Mouse (Mus musculus) megakaryocyte progenitor cell, adult 5-6 weeks (primary cell): Measurements from ENCODE around the gene Tnni2. TPM values are rescaled to one million over a fixed set of nuclear protein-coding genes. Genes with fewer than 3 reads are reported as not detected.
A peak's percentile ranks its signal among the peaks of the same experiment; 100 is the strongest.

ENCODE experiments used
- ATAC-seq: replicated peaks from 2 replicates; pipeline ENCODE4 v1.8.0; 2016; ENCODE audit warnings: mild to moderate bottlenecking, moderate TSS enrichment, inconsistent platforms; ENCODE audit not compliant: poor library complexity
- total RNA-seq, 2 experiments: library from RNA; stranded (forward) in 1 of 2; stranded (reverse) in 1 of 2; fragments of 157-497, 149-512 nt in 1 of 2; fragments of 200-1000 nt in 1 of 2; gene quantifications; 2 replicates each; pipeline versions ENCODE4 v1.2.3 to v1.2.4; 2015 to 2017

The Tnni2 gene
- total RNA-seq, 2 experiments from 2014 or later, result 2.4 to 6.0 TPM

- ATAC-seq, result no peak
Observed at GRCm38 (mm10) chr7:142458676-142459298, 17.2 kb downstream of the Tnni2 start.

- no peak for ATAC-seq
Observed at GRCm38 (mm10) chr7:142459299-142459691, 17.7 kb downstream of the Tnni2 start.

DNA sequence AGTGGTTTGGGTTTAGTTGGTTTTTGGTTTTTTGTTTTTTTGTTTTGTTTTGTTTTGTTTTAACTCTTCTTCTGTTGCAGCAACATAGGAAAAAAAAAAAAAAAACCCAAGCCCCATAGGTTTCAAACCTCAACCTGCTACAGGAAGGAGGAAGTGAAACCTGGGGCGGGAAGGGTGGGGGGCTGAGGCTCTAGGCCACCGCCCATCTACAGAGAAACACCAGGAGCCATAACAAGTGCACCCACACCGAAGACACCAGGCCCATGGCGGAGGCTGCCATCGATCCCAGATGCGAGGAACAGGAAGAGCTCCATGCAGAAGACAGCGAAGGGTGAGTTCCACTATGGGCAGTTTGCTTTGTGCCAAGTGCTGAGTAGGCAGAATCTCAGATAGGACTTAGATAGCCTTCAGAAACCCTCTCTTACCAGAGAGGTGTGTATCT lies 19.0 kb downstream of the Tnni2 start, which contains the start of gene Lsp1:
Gene Lsp1, plus strand, starts transcription at position 174 of the 442 bp plus-strand sequence.
- peak; percentile 40 for ATAC-seq

DNA sequence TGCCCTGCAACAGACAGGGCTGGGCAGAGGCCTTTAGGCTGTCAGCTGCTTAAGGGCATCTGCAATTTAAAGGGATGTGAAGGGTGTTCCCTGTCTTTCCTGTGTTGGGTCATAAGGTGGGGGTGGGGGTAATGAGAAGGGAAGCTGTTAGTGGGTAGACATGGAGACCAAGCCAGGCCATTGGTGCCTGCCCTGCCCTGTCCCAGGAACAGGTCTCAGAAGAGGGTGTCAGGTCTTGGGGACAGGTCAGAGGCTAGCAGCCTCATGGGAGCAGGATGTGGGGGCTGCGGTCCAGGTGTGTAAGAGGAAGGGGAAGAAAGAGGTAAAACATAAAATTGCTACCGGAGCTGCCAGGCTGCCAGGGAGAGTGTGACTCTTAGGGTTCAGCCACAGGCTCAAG lies 19.8 kb downstream of the Tnni2 start:
- peak; percentile 33 for ATAC-seq

- ATAC-seq, result no peak
Observed at GRCm38 (mm10) chr7:142462190-142462589, 20.6 kb downstream of the Tnni2 start.

- ATAC-seq, result peak; percentile 32
Observed at GRCm38 (mm10) chr7:142462594-142463078, 21.0 kb downstream of the Tnni2 start.

DNA sequence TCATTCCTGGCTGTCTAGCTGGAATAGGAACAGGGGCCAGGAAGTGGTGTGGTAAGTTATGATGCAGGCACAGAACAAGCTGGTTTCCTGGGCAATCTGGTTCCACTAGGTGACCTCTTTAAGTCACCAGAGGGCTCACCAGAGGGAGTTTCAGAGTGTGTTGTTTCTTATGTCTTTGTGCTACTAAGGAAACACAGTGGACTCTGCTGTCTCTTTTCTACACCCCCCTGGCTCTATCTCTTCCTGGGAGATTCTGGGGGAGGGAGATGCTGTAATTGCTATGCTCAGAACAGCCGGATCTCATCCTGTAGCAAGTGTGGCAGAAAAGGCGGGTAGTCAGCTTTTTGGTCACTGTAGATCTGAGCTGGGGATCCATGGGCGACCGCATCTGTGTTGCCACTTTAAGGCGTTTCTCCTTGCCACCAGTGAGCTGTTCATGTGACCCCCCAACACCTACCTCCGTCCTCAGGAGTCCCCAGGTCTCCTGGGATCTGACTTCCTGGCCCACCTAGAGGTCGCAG lies 28.6 kb downstream of the Tnni2 start:
- 0 out of 2 replicates have a peak, but pooled peaks have one; percentile 26 for ATAC-seq

GRCm38 (mm10) chr7:142470808-142471413 lies 29.3 kb downstream of the Tnni2 start:
- peak; percentile 32; the same call in 1 of the 2 replicates for ATAC-seq

GRCm38 (mm10) chr7:142471414-142471861 lies 29.8 kb downstream of the Tnni2 start:
- no peak for ATAC-seq

DNA sequence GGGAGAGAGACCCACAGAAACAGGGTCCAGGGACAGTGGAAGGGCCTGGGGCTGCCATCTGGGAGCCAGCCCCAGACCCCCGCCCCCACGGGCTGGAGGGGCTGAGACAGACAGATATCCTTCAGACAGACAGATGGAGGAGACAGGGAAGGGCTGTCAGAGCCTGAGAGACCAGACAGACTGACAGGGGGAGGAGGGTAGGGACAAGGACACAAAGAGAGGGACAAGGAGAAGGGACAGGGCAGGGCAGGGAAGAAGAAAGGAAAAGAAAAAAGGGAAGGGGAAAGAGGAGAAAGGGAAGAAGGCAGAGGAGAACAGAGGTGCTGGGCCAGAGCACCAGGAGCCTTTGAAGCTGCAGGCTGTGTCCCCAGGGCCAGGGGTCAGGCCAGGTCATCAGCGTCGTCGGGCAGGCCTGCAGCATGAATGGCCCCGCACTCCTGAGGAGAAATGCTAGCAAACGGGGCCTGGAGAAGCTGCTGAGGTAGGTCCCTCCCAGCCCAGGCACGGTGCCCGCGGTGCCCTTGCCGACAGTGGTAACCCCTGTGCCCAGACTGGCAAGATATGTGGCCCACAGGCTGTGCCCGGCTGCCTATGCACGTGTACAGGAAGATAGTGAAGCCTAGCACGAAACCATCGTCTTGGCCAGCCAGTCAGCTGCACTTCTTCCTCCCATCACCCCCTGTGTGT lies 30.4 kb downstream of the Tnni2 start:
- peak; percentile 40; the same call in 1 of the 2 replicates for ATAC-seq

GRCm38 (mm10) chr7:142472936-142473335 lies 31.3 kb downstream of the Tnni2 start:
- no peak for ATAC-seq

DNA sequence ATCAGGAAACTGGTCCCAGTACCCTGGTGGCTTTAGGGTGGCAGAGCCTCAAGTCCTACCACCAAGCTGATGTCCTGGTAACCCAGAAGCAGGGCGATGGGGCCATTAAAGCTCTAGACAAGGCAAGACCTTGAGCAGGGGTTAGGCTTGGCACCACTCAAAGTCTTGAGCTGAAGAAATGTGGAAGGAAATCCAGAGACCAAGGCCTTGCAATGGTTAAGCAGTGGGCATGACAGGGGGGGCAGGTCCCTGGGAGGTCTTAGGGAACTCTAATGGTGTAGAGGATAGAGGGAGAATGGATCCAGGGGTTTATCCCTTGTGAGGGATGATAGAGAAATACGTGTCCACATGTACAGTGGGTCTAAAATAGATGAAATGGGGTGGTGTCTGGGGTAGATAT lies 31.9 kb downstream of the Tnni2 start:
- no peak for ATAC-seq

DNA sequence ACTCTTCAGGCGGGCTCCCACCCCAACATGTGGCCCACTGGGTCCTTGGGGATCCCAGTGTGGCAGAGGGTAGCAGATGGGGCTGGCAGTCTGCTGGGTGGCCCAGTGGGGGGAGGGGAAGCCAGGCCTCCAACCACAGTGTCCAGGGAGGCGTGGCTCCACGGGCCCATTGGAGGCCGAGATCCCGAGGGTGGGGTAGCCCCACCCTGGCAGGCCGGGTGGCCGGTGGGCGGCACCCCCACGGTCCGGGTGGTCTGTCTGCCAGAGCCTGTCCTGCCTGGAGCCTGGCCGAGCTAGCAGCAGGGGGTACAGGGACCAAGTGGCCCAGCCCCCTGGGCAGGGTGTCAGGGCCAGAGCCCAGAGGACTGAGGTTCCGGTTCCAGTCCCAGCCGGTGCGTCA lies 33.2 kb downstream of the Tnni2 start:
- ATAC-seq, result no peak

GRCm38 (mm10) chr7:142475641-142476040 lies 34.0 kb downstream of the Tnni2 start:
- no peak for ATAC-seq

- ATAC-seq, result no peak
Observed at GRCm38 (mm10) chr7:142476271-142476670, 34.7 kb downstream of the Tnni2 start.

- no peak for ATAC-seq
Observed at GRCm38 (mm10) chr7:142476795-142477452, 35.3 kb downstream of the Tnni2 start.

DNA sequence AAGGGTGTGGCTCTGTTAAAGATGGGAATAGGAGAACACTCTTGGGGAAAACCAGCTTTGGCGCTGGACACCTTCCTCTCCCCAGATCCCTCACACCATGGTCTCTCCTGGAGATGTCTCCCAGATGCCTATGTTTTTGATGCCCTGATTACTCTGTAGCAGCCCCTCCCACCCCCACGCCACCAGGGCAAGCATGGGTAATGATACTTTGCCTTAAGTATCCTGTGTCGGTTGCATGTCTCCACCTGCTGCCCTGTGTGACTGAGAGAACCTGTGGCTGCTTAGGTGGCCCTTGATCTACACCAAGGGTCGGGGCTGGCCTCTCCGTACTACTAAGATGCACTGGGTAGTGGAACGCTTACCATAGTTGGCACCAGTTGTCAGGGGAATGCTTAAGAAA lies 36.4 kb downstream of the Tnni2 start:
- ATAC-seq, result no peak

- ATAC-seq, result no peak
Observed at GRCm38 (mm10) chr7:142478574-142478973, 37.0 kb downstream of the Tnni2 start.

DNA sequence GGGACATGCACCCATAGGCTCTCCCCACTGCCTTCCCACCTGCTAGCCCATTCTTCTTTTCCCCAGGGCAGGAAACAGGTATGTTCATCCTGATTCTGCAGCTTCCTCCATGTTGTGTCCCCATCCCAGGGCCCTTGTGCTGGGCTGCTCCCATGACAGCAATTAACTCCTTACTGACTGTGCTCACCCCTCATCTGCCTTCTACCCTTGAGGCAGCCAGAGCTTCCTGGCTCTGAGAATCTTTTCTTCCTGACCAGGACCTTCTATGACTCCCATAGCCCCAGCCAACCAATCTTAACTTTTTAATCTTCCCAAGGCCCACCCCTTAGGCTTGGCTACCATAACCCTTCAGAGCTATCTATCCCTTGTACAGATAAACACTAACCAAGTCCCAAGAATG lies 37.7 kb downstream of the Tnni2 start:
- ATAC-seq, result no peak

DNA sequence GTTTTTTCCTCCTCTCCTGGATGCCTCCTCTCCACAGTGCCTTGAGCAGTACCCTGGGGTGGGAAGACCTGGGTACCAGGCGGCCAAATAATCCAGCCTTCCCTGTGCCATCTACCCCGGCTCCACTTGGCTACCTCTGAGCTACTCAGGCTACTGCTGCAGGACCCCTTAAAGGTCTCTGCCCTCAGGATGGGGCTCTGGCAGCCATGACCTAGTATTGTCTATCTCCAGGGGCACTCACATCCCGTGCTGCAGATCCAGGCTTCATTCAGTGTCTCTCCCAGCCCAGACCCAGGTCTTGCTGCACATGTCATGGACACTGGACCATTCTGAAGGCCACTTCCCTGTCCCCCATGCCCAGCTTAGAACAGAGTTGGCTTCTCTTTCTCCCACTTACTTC lies 38.3 kb downstream of the Tnni2 start:
- ATAC-seq, result no peak

DNA sequence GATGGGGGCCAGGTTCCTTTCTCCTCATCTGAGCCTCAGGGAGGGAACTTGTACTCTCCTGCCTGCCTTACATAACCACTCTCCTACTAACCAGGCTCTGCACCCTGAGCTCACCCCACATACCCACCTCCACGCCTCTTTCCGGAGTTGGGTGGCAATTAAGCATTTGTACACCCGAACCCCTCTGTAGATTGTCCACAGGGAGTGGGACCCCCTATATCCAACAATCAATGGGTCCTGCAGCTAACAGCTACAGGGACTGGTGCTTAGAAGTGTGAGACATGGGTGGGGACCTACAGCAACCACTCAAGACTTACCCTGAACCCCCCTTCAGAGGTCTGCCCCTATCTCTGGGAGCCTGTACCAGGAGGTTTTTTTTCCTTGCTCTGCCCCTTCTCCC lies 39.1 kb downstream of the Tnni2 start:
- ATAC-seq, result no peak
